Mouse (Mus musculus): Measurements from ENCODE around the gene Hs3st4. TPM values are rescaled to one million over a fixed set of nuclear protein-coding genes. Genes with fewer than 3 reads are reported as not detected.

Gene Hs3st4
- polyA plus RNA-seq, 1 experiment, result not detected

DNA sequence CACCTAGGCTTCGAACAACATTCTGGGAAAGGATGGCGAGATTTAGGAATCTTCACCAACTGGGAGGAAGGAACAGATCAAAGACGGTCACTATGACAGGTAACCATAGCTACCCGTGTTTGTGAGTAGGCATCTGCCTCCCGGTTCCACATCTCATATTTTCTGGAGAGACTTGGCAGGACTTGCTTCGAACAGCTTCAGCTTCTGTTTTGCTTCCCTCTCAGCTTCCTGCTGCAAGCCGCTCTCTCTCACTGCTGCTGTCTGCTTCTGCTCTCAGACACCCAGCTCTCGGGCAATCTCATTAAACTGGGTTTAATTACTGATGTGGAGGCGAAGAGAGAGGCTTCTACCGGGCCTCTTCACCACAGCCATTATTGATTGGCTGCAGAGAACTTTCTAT is 237.9 kb downstream of the Hs3st4 start:
- WGBS, result 54% methylated on average over 10 of the region's 10 CpGs
- H3K36me3 ChIP-seq (ENCODE audit: control insufficient read depth, insufficient read depth, low read length), result no peaks in the 10 kb centered on the region
- H3K27ac ChIP-seq (ENCODE audit: insufficient read depth, low read depth, low read length), result no peak overlapping the region
- H3K4me1 ChIP-seq (ENCODE audit: control insufficient read depth, insufficient read depth, low read length), result no peaks in the 10 kb centered on the region
- DNase-seq, result no peak
- no peak for TF ChIP-seq POLR2A (IDR thresholded peaks at IDR 0.05; ENCODE audit: low read depth, low read length)
- TF ChIP-seq CTCF (conservative IDR thresholded peaks at IDR 0.05; ENCODE audit: insufficient read depth, insufficient read length, low read depth, low read length), result no peak
- H3K4me3 ChIP-seq (ENCODE audit: insufficient read depth, low read depth, low read length), result no peak overlapping the region
- no peaks in the 10 kb centered on the region for H3K27me3 ChIP-seq (replicated peaks; ENCODE audit: control insufficient read depth, insufficient read depth, low read length)

DNA sequence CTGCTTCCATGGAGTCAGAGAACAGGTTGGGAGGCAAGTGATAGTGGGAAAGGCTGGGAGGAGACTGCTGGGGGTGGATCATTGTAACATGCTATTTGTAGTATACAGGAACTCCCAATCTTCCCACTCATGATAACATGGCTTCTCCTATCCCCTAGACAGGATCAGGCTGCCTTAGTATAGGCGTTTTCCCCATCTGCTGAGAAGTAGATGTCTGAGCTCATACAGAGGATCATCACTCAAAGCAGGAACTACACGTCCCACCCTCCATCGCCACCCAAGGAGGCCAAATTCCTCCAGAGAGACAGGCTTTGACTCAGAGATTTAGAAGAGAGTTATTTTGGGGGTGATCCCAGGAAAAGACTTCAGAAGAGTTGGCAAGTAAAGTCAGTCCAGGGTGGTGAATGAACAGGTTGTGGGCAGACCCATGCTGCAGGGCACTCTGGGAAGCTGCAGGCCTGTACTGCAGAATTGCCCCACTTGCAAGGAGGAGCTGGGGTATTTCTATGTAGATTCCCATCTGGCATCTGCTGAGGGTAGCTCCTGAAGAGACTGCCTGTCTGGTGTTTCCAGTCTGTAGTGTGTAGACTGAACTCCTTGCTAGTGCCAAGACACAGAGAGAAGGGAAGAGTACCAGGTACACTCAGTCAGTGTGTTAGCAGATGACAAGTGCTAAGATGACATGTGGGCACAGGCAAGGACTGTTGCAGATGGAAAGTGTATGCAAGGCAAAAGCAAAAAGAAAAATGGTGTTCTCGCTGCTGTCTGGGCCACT is 255.4 kb downstream of the Hs3st4 start:
- Histone ChIP-seq H3K4me1 (ENCODE audit: control insufficient read depth, insufficient read depth, low read length) (no peaks in the 10 kb centered on the region), H3K4me3 (ENCODE audit: insufficient read depth, low read depth, low read length) (no peak overlapping the region), H3K27me3 (replicated peaks; ENCODE audit: control insufficient read depth, insufficient read depth, low read length) (no peaks in the 10 kb centered on the region), H3K27ac (ENCODE audit: insufficient read depth, low read depth, low read length) (no peak overlapping the region), H3K36me3 (ENCODE audit: control insufficient read depth, insufficient read depth, low read length) (no peaks in the 10 kb centered on the region)
- no peak for DNase-seq
- TF ChIP-seq CTCF (conservative IDR thresholded peaks at IDR 0.05; ENCODE audit: insufficient read depth, insufficient read length, low read depth, low read length) (no peak), POLR2A (IDR thresholded peaks at IDR 0.05; ENCODE audit: low read depth, low read length) (no peak)
- 83% methylated on average over 4 of the region's 4 CpGs for WGBS

DNA sequence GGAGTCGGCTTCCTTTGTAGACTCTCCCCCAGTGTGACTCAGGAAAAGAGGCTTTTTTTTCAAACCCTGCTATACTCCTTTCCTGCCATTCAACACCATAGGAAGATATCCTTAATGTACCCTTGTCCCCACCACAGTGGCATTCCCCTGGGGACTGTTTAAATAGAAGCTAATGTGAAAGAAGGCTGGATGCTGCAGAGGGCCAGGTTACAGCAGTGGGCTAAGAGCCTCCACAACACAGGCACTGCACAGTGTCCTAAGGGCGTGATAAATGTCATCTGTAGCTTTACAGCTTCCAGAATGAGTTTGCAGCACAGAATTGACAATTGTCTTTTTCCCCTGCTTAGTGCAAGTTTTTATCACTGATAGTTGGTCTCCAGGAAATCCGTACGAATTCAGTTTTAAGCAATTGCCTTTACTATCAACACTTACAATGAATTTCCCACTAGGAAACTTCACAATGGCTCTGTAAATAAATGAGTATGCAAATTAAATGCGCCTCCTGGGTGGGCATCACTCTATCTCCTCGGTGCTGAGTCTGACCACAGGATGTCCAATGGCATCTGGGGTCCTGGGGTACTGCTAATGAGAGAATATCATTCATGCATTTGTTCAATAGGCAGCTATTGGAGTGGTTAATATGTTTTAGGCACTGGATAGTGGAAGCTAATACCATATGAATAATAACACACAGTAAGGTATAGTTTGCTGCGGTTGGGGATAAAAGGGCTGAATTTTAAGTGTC is 257.4 kb downstream of the Hs3st4 start:
- Histone ChIP-seq H3K27me3 (replicated peaks; ENCODE audit: control insufficient read depth, insufficient read depth, low read length) (no peaks in the 10 kb centered on the region), H3K36me3 (ENCODE audit: control insufficient read depth, insufficient read depth, low read length) (no peaks in the 10 kb centered on the region), H3K4me1 (ENCODE audit: control insufficient read depth, insufficient read depth, low read length) (no peaks in the 10 kb centered on the region), H3K4me3 (ENCODE audit: insufficient read depth, low read depth, low read length) (no peak overlapping the region), H3K27ac (ENCODE audit: insufficient read depth, low read depth, low read length) (no peak overlapping the region)
- WGBS, result 49% methylated on average over 7 of the region's 7 CpGs
- DNase-seq, result no peak
- TF ChIP-seq CTCF (conservative IDR thresholded peaks at IDR 0.05; ENCODE audit: insufficient read depth, insufficient read length, low read depth, low read length) (no peak), POLR2A (IDR thresholded peaks at IDR 0.05; ENCODE audit: low read depth, low read length) (no peak)

DNA sequence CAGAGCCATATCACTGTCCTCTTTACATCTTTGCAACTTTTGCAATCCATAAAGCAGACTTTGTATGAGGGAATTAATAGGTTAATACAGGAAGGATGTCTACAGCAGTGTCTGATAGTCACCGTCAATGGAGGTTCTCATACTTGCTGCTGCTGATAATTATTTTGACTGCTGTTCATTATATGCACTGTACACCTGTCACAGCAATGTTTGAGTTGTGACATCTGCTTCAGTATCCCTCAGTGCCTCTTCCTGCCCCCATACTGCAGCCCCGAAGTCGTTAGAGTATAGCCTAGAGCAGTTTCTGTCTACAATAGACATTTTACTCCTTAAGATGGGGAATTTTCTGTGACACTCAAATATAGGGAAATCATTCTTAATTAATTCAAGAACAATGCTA is 267.2 kb downstream of the Hs3st4 start:
- no peak for TF ChIP-seq POLR2A (IDR thresholded peaks at IDR 0.05; ENCODE audit: low read depth, low read length)
- TF ChIP-seq CTCF (conservative IDR thresholded peaks at IDR 0.05; ENCODE audit: insufficient read depth, insufficient read length, low read depth, low read length), result no peak
- H3K4me1 ChIP-seq (ENCODE audit: control insufficient read depth, insufficient read depth, low read length), result no peaks in the 10 kb centered on the region
- no peak overlapping the region for H3K27ac ChIP-seq (ENCODE audit: insufficient read depth, low read depth, low read length)
- no peaks in the 10 kb centered on the region for H3K27me3 ChIP-seq (replicated peaks; ENCODE audit: control insufficient read depth, insufficient read depth, low read length)
- WGBS, result 72% methylated on average over 3 of the region's 3 CpGs
- no peak overlapping the region for H3K4me3 ChIP-seq (ENCODE audit: insufficient read depth, low read depth, low read length)
- no peaks in the 10 kb centered on the region for H3K36me3 ChIP-seq (ENCODE audit: control insufficient read depth, insufficient read depth, low read length)
- DNase-seq, result no peak

DNA sequence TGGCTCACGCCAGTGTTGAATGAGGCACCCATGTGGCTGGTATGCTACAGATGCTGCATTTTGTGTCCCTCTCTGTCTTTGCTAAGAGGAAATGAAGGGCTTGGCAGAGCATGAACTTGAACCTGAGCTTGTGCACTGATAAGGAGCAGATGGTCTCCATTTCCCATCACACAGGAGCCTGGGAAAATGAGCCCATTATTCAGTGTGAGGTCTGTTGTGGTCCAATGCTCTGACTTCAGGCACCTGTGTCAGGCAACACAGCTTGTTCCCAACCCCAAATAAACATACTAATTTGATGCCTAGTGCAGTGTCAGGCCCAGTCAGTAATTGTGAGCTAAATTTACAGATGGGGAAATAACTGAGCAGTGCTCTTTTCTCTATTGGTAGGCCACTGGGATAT is 267.9 kb downstream of the Hs3st4 start:
- TF ChIP-seq POLR2A (IDR thresholded peaks at IDR 0.05; ENCODE audit: low read depth, low read length), result no peak
- no peak for TF ChIP-seq CTCF (conservative IDR thresholded peaks at IDR 0.05; ENCODE audit: insufficient read depth, insufficient read length, low read depth, low read length)
- H3K27me3 ChIP-seq (replicated peaks; ENCODE audit: control insufficient read depth, insufficient read depth, low read length), result no peaks in the 10 kb centered on the region
- H3K4me3 ChIP-seq (ENCODE audit: insufficient read depth, low read depth, low read length), result no peak overlapping the region
- no peak overlapping the region for H3K27ac ChIP-seq (ENCODE audit: insufficient read depth, low read depth, low read length)
- DNase-seq, result no peak
- WGBS, result 33% methylated on average over 1 of the region's 1 CpGs
- H3K4me1 ChIP-seq (ENCODE audit: control insufficient read depth, insufficient read depth, low read length), result no peaks in the 10 kb centered on the region
- H3K36me3 ChIP-seq (ENCODE audit: control insufficient read depth, insufficient read depth, low read length), result no peaks in the 10 kb centered on the region

DNA sequence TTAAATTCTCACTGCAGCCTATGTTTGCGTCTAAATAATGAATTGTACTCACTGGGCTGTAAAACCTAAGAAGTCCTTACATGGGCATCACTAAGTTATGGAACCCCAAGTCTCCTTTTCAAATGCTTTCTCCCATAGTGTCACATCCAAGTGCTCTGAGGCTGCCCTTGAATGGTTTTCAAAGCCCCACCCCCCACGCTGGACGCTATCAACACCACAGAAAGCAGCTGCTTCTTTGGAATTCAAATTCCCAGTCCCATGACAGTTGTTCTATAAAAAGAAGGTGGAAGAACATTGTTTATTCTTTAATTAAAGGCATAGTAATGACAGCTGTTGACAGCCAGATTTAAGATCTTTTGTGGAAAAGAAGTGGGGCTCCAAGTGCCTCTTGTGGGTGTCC is 275.8 kb downstream of the Hs3st4 start:
- Histone ChIP-seq H3K36me3 (ENCODE audit: control insufficient read depth, insufficient read depth, low read length) (no peaks in the 10 kb centered on the region), H3K27ac (ENCODE audit: insufficient read depth, low read depth, low read length) (no peak overlapping the region), H3K27me3 (replicated peaks; ENCODE audit: control insufficient read depth, insufficient read depth, low read length) (no peaks in the 10 kb centered on the region), H3K4me3 (ENCODE audit: insufficient read depth, low read depth, low read length) (no peak overlapping the region), H3K4me1 (ENCODE audit: control insufficient read depth, insufficient read depth, low read length) (no peaks in the 10 kb centered on the region)
- TF ChIP-seq CTCF (conservative IDR thresholded peaks at IDR 0.05; ENCODE audit: insufficient read depth, insufficient read length, low read depth, low read length), result no peak
- TF ChIP-seq POLR2A (IDR thresholded peaks at IDR 0.05; ENCODE audit: low read depth, low read length), result no peak
- WGBS, result 47% methylated on average over 3 of the region's 3 CpGs
- DNase-seq, result no peak

DNA sequence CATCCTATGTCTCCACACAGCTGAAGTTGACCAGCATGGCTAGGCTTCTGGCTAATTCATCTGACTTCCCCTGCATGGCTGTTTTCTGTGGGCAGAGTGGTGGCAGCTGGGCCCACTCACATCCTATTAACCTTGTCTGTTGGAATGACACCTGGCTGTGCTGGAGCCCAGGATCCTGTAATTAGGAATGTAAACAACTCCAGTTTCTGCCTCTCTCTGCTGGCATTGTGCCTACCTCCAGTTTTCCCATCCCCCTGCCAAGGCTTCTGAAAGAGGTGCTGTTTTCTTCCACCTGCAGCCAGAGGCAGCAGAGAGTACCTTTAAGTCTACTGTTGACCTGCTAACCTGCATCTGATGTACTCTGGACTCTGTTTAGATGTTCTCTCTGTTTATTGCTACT is 288.1 kb downstream of the Hs3st4 start:
- TF ChIP-seq CTCF (conservative IDR thresholded peaks at IDR 0.05; ENCODE audit: insufficient read depth, insufficient read length, low read depth, low read length) (no peak; the same call in 1 of the 2 replicates), POLR2A (IDR thresholded peaks at IDR 0.05; ENCODE audit: low read depth, low read length) (no peak)
- no peak overlapping the region for H3K27ac ChIP-seq (ENCODE audit: insufficient read depth, low read depth, low read length)

More for the DNA sequence above, 288.1 kb downstream of the Hs3st4 start:
- H3K36me3 ChIP-seq (ENCODE audit: control insufficient read depth, insufficient read depth, low read length), result no peaks in the 10 kb centered on the region
- H3K27me3 ChIP-seq (replicated peaks; ENCODE audit: control insufficient read depth, insufficient read depth, low read length), result no peaks in the 10 kb centered on the region; the same call in 1 of the 2 replicates
- peak; percentile 14 for DNase-seq
- H3K4me1 ChIP-seq (ENCODE audit: control insufficient read depth, insufficient read depth, low read length), result no peaks in the 10 kb centered on the region
- H3K4me3 ChIP-seq (ENCODE audit: insufficient read depth, low read depth, low read length), result no peak overlapping the region
